Mouse (Mus musculus) limb, embryonic 14.5 days (tissue): ENCODE results near the gene Igf2bp1. TPM values are rescaled to one million over a fixed set of nuclear protein-coding genes. Genes with fewer than 3 reads are reported as not detected.

Source experiments
- ATAC-seq: fragments of 200-750 bp; cut with Nextera tagmentation; 2 replicates; pipeline ENCODE4 v1.8.0; 2017; ENCODE audit warnings: low read depth, moderate number of reproducible peaks, moderate TSS enrichment; ENCODE audit not compliant: low FRiP score
- DNase-seq: peaks from one replicate; pipeline ENCODE4 v3.0.0-alpha.2; 2015; ENCODE audit warnings: low spot score
- H3K27ac ChIP-seq: fragments of 300-500 bp; sonication (generic); replicated peaks from 2 replicates; pipeline ENCODE4 v1.5.1; 2014; ENCODE audit warnings: low read depth, mild to moderate bottlenecking, low read length, moderate library complexity, mixed read lengths
- H3K27me3 ChIP-seq: fragments of 300-500 bp; sonication (generic); 2 replicates; pipeline ENCODE4 v1.6.1; 2014; ENCODE audit warnings: low read length, mixed read lengths; ENCODE audit not compliant: control insufficient read depth, insufficient read depth
- H3K36me3 ChIP-seq: fragments of 300-500 bp; sonication (generic); 2 replicates; pipeline ENCODE4 v1.6.1; 2014; ENCODE audit warnings: mild to moderate bottlenecking, low read length, moderate library complexity, mixed read lengths; ENCODE audit not compliant: control insufficient read depth, insufficient read depth
- H3K4me1 ChIP-seq: fragments of 300-500 bp; sonication (generic); 2 replicates; pipeline ENCODE4 v1.6.1; 2014; ENCODE audit warnings: antibody characterized with exemption, low read length, mixed read lengths; ENCODE audit not compliant: control insufficient read depth, insufficient read depth
- H3K4me2 ChIP-seq: fragments of 300-500 bp; sonication (generic); replicated peaks from 2 replicates; pipeline ENCODE4 v1.6.1; 2014; ENCODE audit warnings: low read depth, mild to moderate bottlenecking, low read length, moderate library complexity; ENCODE audit not compliant: severe bottlenecking
- H3K4me3 ChIP-seq: fragments of 300-500 bp; sonication (generic); replicated peaks from 2 replicates; pipeline ENCODE4 v1.5.1; 2014; ENCODE audit warnings: low read length
- H3K9ac ChIP-seq: fragments of 300-500 bp; sonication (generic); 2 replicates; pipeline ENCODE4 v1.6.1; 2014; ENCODE audit warnings: mild to moderate bottlenecking, low read depth, low read length, moderate library complexity; ENCODE audit not compliant: severe bottlenecking
- H3K9me3 ChIP-seq: fragments of 300-500 bp; sonication (generic); 2 replicates; pipeline ENCODE4 v1.6.1; 2016; ENCODE audit warnings: low read length; ENCODE audit not compliant: control insufficient read depth
- POLR2A ChIP-seq: fragments of 200-500 bp; IDR thresholded peaks from 2 replicates; pipeline ENCODE4 v1.8.0; 2012; ENCODE audit warnings: inconsistent platforms, mild to moderate bottlenecking, moderate library complexity, borderline replicate concordance; ENCODE audit not compliant: insufficient read depth, insufficient read length; ENCODE audit errors: extremely low read depth
- WGBS: fragments of 180-500 bp; shearing (Covaris S2); extraction: QIAGEN DNeasy Blood & Tissue Kit; methylation state at CpG from one replicate; pipeline ENCODE4 v1.1.7; 2014; 5-methylcytosine and 5-hydroxymethylcytosine counted together
- polyA plus RNA-seq, 2 experiments: library from polyadenylated mRNA; depleted of rRNA in 1 of 2; stranded (reverse) in 1 of 2; unstranded in 1 of 2; fragments of >200 nt; fragmentation: Nextera tagmentation in 1 of 2; extraction: Ambion mirVana in 1 of 2; gene quantifications; 2 replicates each; pipeline versions ENCODE4 v1.2.1 to v1.2.3; 2012 to 2014

Igf2bp1 gene
- polyA plus RNA-seq, 2 experiments = 22.8 to 26.7 TPM

DNA sequence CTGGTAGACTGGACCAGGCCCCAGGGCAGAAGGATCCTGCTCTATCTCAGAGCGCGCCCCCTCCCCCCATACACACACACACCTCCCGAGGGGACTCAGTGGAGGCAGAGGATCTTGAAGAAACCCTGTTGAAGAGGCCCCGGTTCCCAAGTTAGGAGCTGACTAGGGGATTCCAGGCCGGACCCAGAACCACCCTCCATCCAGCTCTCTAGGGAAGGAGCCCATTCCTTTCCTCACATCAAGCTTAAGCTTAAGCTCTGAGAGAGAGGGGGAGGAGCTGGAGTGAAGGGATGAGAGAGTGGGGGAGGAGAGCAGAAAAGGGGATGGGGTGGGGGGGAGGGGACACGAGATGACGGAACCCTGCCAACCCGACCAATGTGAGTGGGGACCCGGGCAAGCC lies 47.5 kb downstream of the Igf2bp1 start:
- no peak overlapping the region for H3K4me2 ChIP-seq
- H3K9me3 ChIP-seq = no peaks in the 10 kb centered on the region
- no peak overlapping the region for H3K27ac ChIP-seq
- peaks cover 49% of the 10 kb centered on the region for H3K36me3 ChIP-seq
- 75% methylated on average over 9 of the region's 9 CpGs for WGBS
- H3K4me1 ChIP-seq = no peaks in the 10 kb centered on the region
- no peak for ATAC-seq
- no peak for TF ChIP-seq POLR2A
- no peak overlapping the region for H3K9ac ChIP-seq
- no peak for DNase-seq
- no peak overlapping the region for H3K4me3 ChIP-seq
- H3K27me3 ChIP-seq = no peaks in the 10 kb centered on the region

- Histone ChIP-seq H3K4me1 (no peaks in the 10 kb centered on the region), H3K9me3 (no peaks in the 10 kb centered on the region), H3K9ac (no peak overlapping the region), H3K27me3 (no peaks in the 10 kb centered on the region), H3K27ac (no peak overlapping the region), H3K4me2 (no peak overlapping the region), H3K36me3 (peaks cover 41% of the 10 kb centered on the region), H3K4me3 (no peak overlapping the region)
- ATAC-seq (no peak), DNase-seq (no peak)
- no peak for TF ChIP-seq POLR2A
- WGBS = 74% methylated on average over 7 of the region's 7 CpGs
These were observed 48.3 kb downstream of the Igf2bp1 start for GRCm38 (mm10) chr11:95957407-95957806.

GRCm38 (mm10) chr11:95953313-95953712 lies 52.4 kb downstream of the Igf2bp1 start:
- H3K4me3 ChIP-seq = no peak overlapping the region
- no peaks in the 10 kb centered on the region for H3K27me3 ChIP-seq
- 89% methylated on average over 5 of the region's 5 CpGs for WGBS
- no peaks in the 10 kb centered on the region for H3K9me3 ChIP-seq
- H3K27ac ChIP-seq = no peak overlapping the region
- peaks cover 4% of the 10 kb centered on the region; the same call in 1 of the 2 replicates for H3K36me3 ChIP-seq
- DNase-seq = no peak
- no peak for TF ChIP-seq POLR2A
- no peak for ATAC-seq
- no peak overlapping the region for H3K4me2 ChIP-seq
- no peaks in the 10 kb centered on the region for H3K4me1 ChIP-seq
- no peak overlapping the region for H3K9ac ChIP-seq

DNA sequence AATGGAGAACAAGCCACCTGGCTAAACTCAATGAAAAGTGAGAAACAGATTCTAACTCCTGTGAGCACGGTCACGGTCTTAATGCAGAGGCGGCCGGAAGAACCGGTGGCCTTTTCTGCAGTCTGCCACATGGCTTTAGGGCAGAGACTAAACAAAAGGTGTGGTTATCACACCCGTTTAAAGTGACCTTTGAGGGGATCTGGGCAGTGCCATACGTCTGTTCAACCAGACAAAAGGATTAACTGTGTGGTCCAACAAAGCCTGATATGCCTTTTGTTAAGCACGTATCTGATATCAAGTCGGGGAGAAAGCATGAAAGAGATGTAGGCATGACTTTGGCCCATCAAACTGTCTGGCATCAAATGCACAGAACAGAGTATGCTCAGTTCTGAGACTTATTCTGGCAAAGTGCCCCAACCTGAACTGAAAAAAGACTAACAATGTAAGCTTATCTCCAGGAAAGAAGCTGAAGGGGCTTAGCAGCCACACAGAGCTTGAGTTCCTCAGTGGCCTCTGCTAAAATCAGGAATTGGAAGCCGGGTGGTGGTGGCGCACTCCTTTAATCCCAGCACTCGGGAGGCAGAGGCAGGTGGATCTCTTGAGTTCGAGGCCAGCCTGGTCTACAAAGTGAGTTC lies 59.8 kb downstream of the Igf2bp1 start:
- no peak for TF ChIP-seq POLR2A
- DNase-seq (no peak), ATAC-seq (no peak)
- Histone ChIP-seq H3K27ac (no peak overlapping the region), H3K4me1 (no peaks in the 10 kb centered on the region), H3K9me3 (no peaks in the 10 kb centered on the region), H3K36me3 (no peaks in the 10 kb centered on the region), H3K9ac (no peak overlapping the region), H3K4me2 (no peak overlapping the region), H3K4me3 (no peak overlapping the region), H3K27me3 (no peaks in the 10 kb centered on the region)
- 75% methylated on average over 13 of the region's 13 CpGs for WGBS

DNA sequence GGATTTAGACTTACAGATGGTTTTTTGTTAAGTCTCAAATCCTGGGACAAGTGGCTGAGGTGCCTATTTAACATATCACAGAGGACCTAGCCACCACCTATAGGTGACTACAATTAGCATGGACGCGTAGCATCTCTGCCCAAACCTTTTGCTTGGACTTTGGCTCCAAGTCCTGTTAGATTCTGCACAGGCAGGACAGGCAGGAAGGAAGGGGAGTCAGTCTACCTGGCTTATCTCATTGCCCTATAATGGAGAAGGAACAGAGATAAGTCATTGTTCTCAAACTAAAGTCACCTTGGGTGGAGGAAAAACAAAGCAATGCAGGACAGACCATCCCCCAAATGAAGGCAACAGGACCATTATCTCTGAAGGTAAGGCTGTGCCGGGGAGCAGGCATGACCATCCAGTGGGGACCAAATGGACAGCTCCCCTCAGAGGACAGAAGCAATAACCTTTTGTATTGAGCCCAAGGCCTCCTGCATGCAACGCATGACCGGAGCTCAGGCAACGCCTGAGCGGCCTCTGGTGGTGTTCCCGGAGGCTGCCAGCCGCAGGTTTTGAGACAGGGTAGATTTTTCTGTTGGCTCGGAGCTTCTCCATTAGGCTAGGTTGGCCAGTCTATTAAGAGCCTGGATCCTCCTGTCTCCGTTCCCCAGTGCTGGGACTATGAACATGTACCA lies 65.8 kb downstream of the Igf2bp1 start:
- no peak overlapping the region for H3K4me2 ChIP-seq
- no peak for TF ChIP-seq POLR2A
- no peak overlapping the region for H3K27ac ChIP-seq
- H3K9me3 ChIP-seq = no peaks in the 10 kb centered on the region
- H3K4me1 ChIP-seq = no peaks in the 10 kb centered on the region
- WGBS = 36% methylated on average over 11 of the region's 11 CpGs
- no peak overlapping the region for H3K4me3 ChIP-seq
- H3K9ac ChIP-seq = no peak overlapping the region
- ATAC-seq = no peak
- DNase-seq = no peak
- no peaks in the 10 kb centered on the region for H3K27me3 ChIP-seq
- H3K36me3 ChIP-seq = no peaks in the 10 kb centered on the region
